Mouse (Mus musculus) monocyte, adult 2 months (primary cell): ENCODE results near the gene Smim8.

Source experiments
- DNase-seq, 2 experiments: peaks; one replicate each; pipeline ENCODE4 v3.0.0; 2022; ENCODE audit warnings: low spot score in 2 of 2, low read depth in 1 of 2

Smim8 gene

GRCm38 (mm10) chr4:34720127-34720895 lies 57.9 kb downstream of the Smim8 start:
- no peak for DNase-seq

GRCm38 (mm10) chr4:34719421-34719820 lies 58.8 kb downstream of the Smim8 start:
- DNase-seq: no peak
